ENCODE assay signal across 8 mouse cellular contexts in genomic region chr7:142095183-142095931, GRCm38 (mm10). TPM values are rescaled to one million over a fixed set of nuclear protein-coding genes. Genes with fewer than 3 reads are reported as not detected.
A peak's percentile ranks its signal among the peaks of the same experiment; 100 is the strongest.
DNase-seq lines count a peak whose midpoint lies in the region; ATAC-seq lines count a peak whose summit lies in the region.

Gene Dusp8 (minus strand): TSS chr7:142095843.

- WGBS in heart, embryonic 12.5 days: under 1% methylated on average over 62 of the region's 63 CpGs
- WGBS in kidney, embryonic 16.5 days: under 1% methylated on average over 41 of the region's 63 CpGs

- H3K36me3 ChIP-seq in heart, embryonic 12.5 days: no peaks in the 10 kb centered on the region
- H3K36me3 ChIP-seq in kidney, embryonic 16.5 days (ENCODE audit: insufficient read depth, low read length): no peaks in the 10 kb centered on the region

- peak within 1 kb of the TSS; percentile 77 for H3K4me3 ChIP-seq in brown adipose tissue, adult 24 weeks (ENCODE audit: insufficient read depth, low read depth, low read length)
- peak within 1 kb of the TSS; percentile 77 for H3K4me3 ChIP-seq in heart, embryonic 12.5 days
- H3K4me3 ChIP-seq in kidney, embryonic 16.5 days (ENCODE audit: low read length): peak within 1 kb of the TSS; percentile 73

- H3K27ac ChIP-seq in brown adipose tissue, adult 24 weeks (replicated peaks; ENCODE audit: low read depth, low read length): peak within 1 kb of the TSS; percentile 77
- peak within 1 kb of the TSS; percentile 76 for H3K27ac ChIP-seq in heart, embryonic 12.5 days (ENCODE audit: poor library complexity, severe bottlenecking)
- H3K27ac ChIP-seq in kidney, embryonic 16.5 days (ENCODE audit: low read length): no peak within 1 kb of the TSS

- H3K4me1 ChIP-seq in brown adipose tissue, adult 24 weeks (ENCODE audit: control insufficient read depth, insufficient read depth, insufficient read length, low read length): peaks cover 3% of the 10 kb centered on the region; the same call in 1 of the 2 replicates
- peaks cover 44% of the 10 kb centered on the region for H3K4me1 ChIP-seq in heart, embryonic 12.5 days (replicated peaks)
- peaks cover 14% of the 10 kb centered on the region for H3K4me1 ChIP-seq in kidney, embryonic 16.5 days (ENCODE audit: insufficient read depth, low read length)

- peak within 1 kb of the TSS; percentile 86 for H3K9ac ChIP-seq in heart, embryonic 12.5 days
- H3K9ac ChIP-seq in kidney, embryonic 16.5 days (replicated peaks; ENCODE audit: low read length): peak within 1 kb of the TSS; percentile 81

- peak within 1 kb of the TSS; percentile 83 for H3K4me2 ChIP-seq in heart, embryonic 12.5 days
- H3K4me2 ChIP-seq in kidney, embryonic 16.5 days (replicated peaks; ENCODE audit: low read depth, low read length): peak within 1 kb of the TSS; percentile 98

- no peaks in the 10 kb centered on the region for H3K9me3 ChIP-seq in heart, embryonic 12.5 days (replicated peaks)
- no peaks in the 10 kb centered on the region for H3K9me3 ChIP-seq in kidney, embryonic 16.5 days (ENCODE audit: low read length)

- peak; percentile 79 for ATAC-seq in erythroid progenitor cell, adult 5-6 weeks (replicated peaks; ENCODE audit: low FRiP score, poor library complexity, severe bottlenecking)
- peak; percentile 95 for ATAC-seq in heart, embryonic 12.5 days (ENCODE audit: insufficient number of reproducible peaks, low FRiP score)
- peak; percentile 81 for ATAC-seq in kidney, embryonic 16.5 days (ENCODE audit: low FRiP score, low TSS enrichment)

- DNase-seq in CD4-positive helper T cell, adult 2 months (ENCODE audit: low read depth, low spot score): peak; percentile 91
- DNase-seq in liver: peak; percentile 95
- peak; percentile 51 to 66 for DNase-seq in monocyte, adult 2 months (ENCODE audit: low read depth in 1 of 2, low spot score in 2 of 2)
- peak; percentile 78 to 86 for DNase-seq in spleen, postnatal 14 days (ENCODE audit: low spot score in 2 of 2)

- H3K27me3 ChIP-seq in heart, embryonic 12.5 days (replicated peaks): peaks cover 43% of the 10 kb centered on the region
- H3K27me3 ChIP-seq in kidney, embryonic 16.5 days (ENCODE audit: insufficient read depth, low read length): peaks cover 55% of the 10 kb centered on the region

RNA-seq across cellular contexts. Expression of gene Dusp8, which starts in this region (rescaled TPM):
- polyA plus RNA-seq in brown adipose tissue, adult 24 weeks (2012; ENCODE audit: insufficient read depth, insufficient read length, missing spikeins): 6.7 and 8.2 TPM in 2 replicates
- total RNA-seq in erythroid progenitor cell, adult 5-6 weeks (2015; ENCODE audit: low replicate concordance): 21.6 and 23.5 TPM in 2 replicates
- 8.1 and 11.2 TPM in 2 replicates for total RNA-seq in erythroid progenitor cell, adult 5-6 weeks (2017; ENCODE audit: low replicate concordance)
- polyA plus RNA-seq in heart, embryonic 12.5 days (2016; fragmentation: Nextera tagmentation; extraction: Ambion mirVana): 17.7 and 17.8 TPM in 2 replicates
- 2.4 and 2.5 TPM in 2 replicates for polyA plus RNA-seq in kidney, embryonic 16.5 days (2015; fragmentation: Nextera tagmentation; extraction: Ambion mirVana)
